Mouse (Mus musculus) liver, postnatal 0 days (tissue): Measurements from ENCODE around the gene Supt6. TPM values are rescaled to one million over a fixed set of nuclear protein-coding genes. Genes with fewer than 3 reads are reported as not detected.

Source experiments
- ATAC-seq: fragments of 200-750 bp; cut with Nextera tagmentation; 2 replicates; pipeline ENCODE4 v1.8.0; 2017; ENCODE audit warnings: mild to moderate bottlenecking, moderate library complexity
- DNase-seq: peaks from one replicate; pipeline ENCODE4 v3.0.0-alpha.2; 2016
- H3K27ac ChIP-seq: fragments of 300-500 bp; sonication (generic); 2 replicates; pipeline ENCODE4 v1.5.1; 2014; ENCODE audit warnings: antibody characterized with exemption, moderate library complexity, mild to moderate bottlenecking, low read depth
- H3K27me3 ChIP-seq: fragments of 300-500 bp; sonication (generic); 2 replicates; pipeline ENCODE4 v1.6.1; 2014; ENCODE audit warnings: low read length, control low read depth, mixed read lengths; ENCODE audit not compliant: insufficient read depth
- H3K36me3 ChIP-seq: fragments of 300-500 bp; sonication (generic); replicated peaks from 2 replicates; pipeline ENCODE4 v1.6.1; 2014; ENCODE audit warnings: mild to moderate bottlenecking, control low read depth, low read length, moderate library complexity, mixed read lengths; ENCODE audit not compliant: insufficient read depth
- H3K4me1 ChIP-seq: fragments of 300-500 bp; sonication (generic); 2 replicates; pipeline ENCODE4 v1.6.1; 2014; ENCODE audit warnings: antibody characterized with exemption, mild to moderate bottlenecking, control low read depth; ENCODE audit not compliant: insufficient read depth
- H3K4me2 ChIP-seq: fragments of 300-500 bp; sonication (generic); 2 replicates; pipeline ENCODE4 v1.6.1; 2014; ENCODE audit warnings: low read depth, mild to moderate bottlenecking, low read length, moderate library complexity, mixed read lengths
- H3K4me3 ChIP-seq: fragments of 300-500 bp; sonication (generic); 2 replicates; pipeline ENCODE4 v1.5.1; 2014; ENCODE audit warnings: low read depth, low read length
- H3K9ac ChIP-seq: fragments of 300-500 bp; sonication (generic); replicated peaks from 2 replicates; pipeline ENCODE4 v1.6.1; 2014; ENCODE audit warnings: mild to moderate bottlenecking, moderate library complexity
- H3K9me3 ChIP-seq: fragments of 300-500 bp; sonication (generic); 2 replicates; pipeline ENCODE4 v1.6.1; 2016; ENCODE audit warnings: mild to moderate bottlenecking, control low read depth, low read length, mixed read lengths
- CTCF ChIP-seq: sonication (generic); IDR thresholded peaks from 2 replicates; pipeline ENCODE4 v1.5.1; 2016; ENCODE audit warnings: antibody characterized with exemption, low read depth
- EP300 ChIP-seq: IDR thresholded peaks from 2 replicates; pipeline ENCODE4 v1.6.1; 2016; ENCODE audit warnings: antibody characterized with exemption, low read depth, mild to moderate bottlenecking
- WGBS: fragments of 180-500 bp; shearing (Covaris S2); extraction: QIAGEN DNeasy Blood & Tissue Kit; methylation state at CpG from one replicate; pipeline ENCODE4 v1.1.7; 2014; ENCODE audit not compliant: insufficient replicate concordance; 5-methylcytosine and 5-hydroxymethylcytosine counted together
- polyA plus RNA-seq: library from polyadenylated mRNA; unstranded; fragments of >200 nt; fragmentation: Nextera tagmentation; extraction: Ambion mirVana; gene quantifications from 2 replicates; pipeline ENCODE4 v1.2.1, GENCODE M21; 2015

The Supt6 gene
- polyA plus RNA-seq, 1 experiment from 2014 or later: 5.5 TPM

GRCm38 (mm10) chr11:78172034-78172747, 73.6 kb downstream of the Supt6 start:
- Histone ChIP-seq H3K4me2 (no peak overlapping the region), H3K36me3 (peaks cover 3% of the 10 kb centered on the region; the same call in 1 of the 2 replicates), H3K9ac (no peak overlapping the region), H3K9me3 (no peaks in the 10 kb centered on the region), H3K4me3 (no peak overlapping the region), H3K4me1 (peaks cover 34% of the 10 kb centered on the region), H3K27me3 (no peaks in the 10 kb centered on the region), H3K27ac (no peak overlapping the region)
- 88% methylated on average over 16 of the region's 16 CpGs for WGBS
- DNase-seq (peak; percentile 33), ATAC-seq (no peak)
- TF ChIP-seq CTCF: peak; percentile 61
- TF ChIP-seq EP300: no peak

GRCm38 (mm10) chr11:78171328-78171727, 74.5 kb downstream of the Supt6 start:
- Histone ChIP-seq H3K9ac (no peak overlapping the region), H3K4me2 (no peak overlapping the region), H3K27ac (no peak overlapping the region), H3K36me3 (peaks cover 3% of the 10 kb centered on the region; the same call in 1 of the 2 replicates), H3K4me1 (peaks cover 39% of the 10 kb centered on the region), H3K4me3 (no peak overlapping the region), H3K9me3 (no peaks in the 10 kb centered on the region), H3K27me3 (no peaks in the 10 kb centered on the region)
- TF ChIP-seq EP300 (no peak), CTCF (peak; percentile 49)
- ATAC-seq (no peak), DNase-seq (peak; percentile 11)
- 69% methylated on average over 4 of the region's 4 CpGs for WGBS

GRCm38 (mm10) chr11:78170306-78170705, 75.5 kb downstream of the Supt6 start:
- Histone ChIP-seq H3K4me3 (no peak overlapping the region), H3K27me3 (no peaks in the 10 kb centered on the region), H3K27ac (no peak overlapping the region), H3K36me3 (peaks cover 3% of the 10 kb centered on the region; the same call in 1 of the 2 replicates), H3K9me3 (no peaks in the 10 kb centered on the region), H3K4me2 (no peak overlapping the region), H3K4me1 (peaks cover 42% of the 10 kb centered on the region), H3K9ac (no peak overlapping the region)
- WGBS: 89% methylated on average over 15 of the region's 15 CpGs
- DNase-seq (peak; percentile 13), ATAC-seq (no peak)
- TF ChIP-seq EP300 (no peak), CTCF (no peak)

DNA sequence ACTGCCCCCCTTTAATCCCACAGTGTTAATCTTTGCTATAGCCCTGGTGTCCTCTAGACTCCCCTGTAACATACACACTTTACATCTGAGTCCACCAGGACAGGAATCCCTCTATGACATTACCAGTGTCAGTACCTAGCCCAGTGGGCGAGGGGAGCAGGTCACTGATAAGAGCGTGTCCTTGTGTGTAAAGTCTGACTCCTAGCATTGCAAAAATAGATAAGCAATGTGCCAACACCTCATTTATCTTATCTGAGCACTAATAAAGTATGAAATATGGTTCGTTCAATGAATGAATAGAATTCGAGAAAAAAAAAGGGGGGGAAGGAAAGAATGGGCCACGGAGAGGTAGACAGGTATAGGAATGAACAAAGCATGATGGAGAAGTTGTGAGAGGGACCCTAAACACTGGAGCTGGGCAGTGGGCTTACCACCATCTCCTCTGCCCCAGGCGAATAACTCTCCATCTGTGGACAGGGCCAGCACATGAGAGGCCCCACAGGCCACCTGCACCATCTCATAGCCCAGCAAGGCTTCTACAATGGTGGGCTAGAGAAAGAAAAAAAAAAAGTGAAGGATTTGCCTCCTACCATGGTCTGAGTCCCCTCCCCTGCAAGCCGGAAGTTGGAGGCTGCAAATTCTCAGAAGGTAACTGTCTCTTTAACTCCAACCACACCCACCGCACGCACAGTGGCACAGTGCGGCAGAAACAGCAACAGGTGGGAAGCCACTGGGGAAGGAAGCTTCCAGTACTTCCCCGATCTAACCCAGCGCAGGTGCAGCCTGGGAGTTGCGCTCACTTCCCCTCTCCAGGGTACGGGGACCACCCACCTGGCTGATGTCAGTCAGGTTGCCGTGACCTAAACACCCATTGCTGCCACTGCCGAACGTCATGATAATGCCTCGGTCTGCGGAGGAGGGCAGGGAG, 77.0 kb downstream of the Supt6 start:
- no peaks in the 10 kb centered on the region for H3K9me3 ChIP-seq
- 0 out of 2 replicates have a peak, but pooled peaks have one; percentile 8 for ATAC-seq
- TF ChIP-seq EP300 (peak; percentile 84), CTCF (no peak)
- 34% methylated on average over 19 of the region's 19 CpGs for WGBS
- H3K27me3 ChIP-seq: no peaks in the 10 kb centered on the region
- peak; percentile 60 for DNase-seq
- peak overlapping the region; percentile 68 for H3K4me2 ChIP-seq
- H3K27ac ChIP-seq: peak overlapping the region; percentile 51
- H3K4me1 ChIP-seq: peaks cover 36% of the 10 kb centered on the region
- peak overlapping the region; percentile 29 for H3K4me3 ChIP-seq
- H3K36me3 ChIP-seq: peaks cover 3% of the 10 kb centered on the region; the same call in 1 of the 2 replicates
- H3K9ac ChIP-seq: peak overlapping the region; percentile 8; the same call in 1 of the 2 replicates

DNA sequence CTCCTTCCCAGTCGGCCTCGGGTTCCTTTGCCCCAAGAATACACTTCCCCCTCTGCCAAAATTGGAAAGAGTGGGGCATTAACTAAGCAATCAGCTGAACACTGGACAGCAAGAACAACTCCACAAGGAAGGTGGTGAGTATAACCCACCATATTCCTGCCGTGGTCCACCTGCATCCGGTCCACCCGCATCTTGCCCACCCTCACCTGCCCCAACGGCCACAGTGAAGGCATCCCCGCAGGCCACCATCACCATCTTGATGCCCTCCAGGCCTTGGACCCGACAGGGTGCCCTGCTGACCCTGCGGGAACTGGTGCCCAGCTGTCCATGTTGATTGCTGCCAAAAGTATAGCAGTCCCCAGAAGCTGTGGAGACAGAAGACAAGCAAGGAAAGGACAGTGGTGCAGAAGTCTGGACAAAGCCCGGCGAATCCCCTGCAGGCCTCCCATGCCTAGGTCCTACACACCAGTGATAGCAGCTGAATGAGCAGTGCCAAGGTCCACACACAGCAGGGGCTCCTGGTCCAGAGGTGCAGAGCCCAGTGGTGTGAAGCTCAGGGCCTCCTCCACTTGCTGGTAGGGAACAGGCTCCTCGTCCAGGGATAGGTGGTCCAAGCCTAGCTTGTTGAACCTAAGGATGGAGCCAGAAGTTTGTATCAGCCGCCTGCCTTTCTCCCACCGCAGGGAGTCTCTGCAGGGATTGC, 78.4 kb downstream of the Supt6 start:
- 0 out of 2 replicates have a peak overlapping the region, but pooled peaks have one; percentile 30 for H3K27ac ChIP-seq

More for the DNA sequence above, 78.4 kb downstream of the Supt6 start:
- H3K4me2 ChIP-seq: no peak overlapping the region
- no peaks in the 10 kb centered on the region for H3K9me3 ChIP-seq
- no peaks in the 10 kb centered on the region for H3K27me3 ChIP-seq
- peaks cover 48% of the 10 kb centered on the region for H3K4me1 ChIP-seq
- H3K9ac ChIP-seq: no peak overlapping the region
- TF ChIP-seq CTCF (no peak), EP300 (no peak)
- DNase-seq (peak; percentile 11), ATAC-seq (no peak)
- no peak overlapping the region for H3K4me3 ChIP-seq
- H3K36me3 ChIP-seq: peaks cover 3% of the 10 kb centered on the region; the same call in 1 of the 2 replicates
- WGBS: 93% methylated on average over 14 of the region's 14 CpGs
